Mouse (Mus musculus) neural tube, embryonic 15.5 days (tissue): Measurements from ENCODE around the gene Gm6583. TPM values are rescaled to one million over a fixed set of nuclear protein-coding genes. Genes with fewer than 3 reads are reported as not detected.

Experiments
- ATAC-seq: fragments of 200-750 bp; cut with Nextera tagmentation; 2 replicates; pipeline ENCODE4 v1.8.0; 2017; ENCODE audit warnings: mild to moderate bottlenecking, moderate TSS enrichment, moderate library complexity; ENCODE audit not compliant: low FRiP score
- H3K27ac ChIP-seq: fragments of 300-500 bp; sonication (generic); replicated peaks from 2 replicates; pipeline ENCODE4 v1.5.1; 2015; ENCODE audit warnings: mild to moderate bottlenecking, inconsistent platforms
- H3K27me3 ChIP-seq: fragments of 300-500 bp; sonication (generic); replicated peaks from 2 replicates; pipeline ENCODE4 v1.6.1; 2015; ENCODE audit warnings: inconsistent platforms
- H3K36me3 ChIP-seq: fragments of 300-500 bp; sonication (generic); 2 replicates; pipeline ENCODE4 v1.6.1; 2015; ENCODE audit warnings: inconsistent platforms
- H3K4me1 ChIP-seq: fragments of 300-500 bp; sonication (generic); 2 replicates; pipeline ENCODE4 v1.6.1; 2015; ENCODE audit warnings: inconsistent platforms
- H3K4me2 ChIP-seq: fragments of 300-500 bp; sonication (generic); 2 replicates; pipeline ENCODE4 v1.6.1; 2015; ENCODE audit warnings: inconsistent platforms, mild to moderate bottlenecking, moderate library complexity
- H3K4me3 ChIP-seq: fragments of 300-500 bp; sonication (generic); replicated peaks from 2 replicates; pipeline ENCODE4 v1.5.1; 2015; ENCODE audit warnings: mild to moderate bottlenecking, inconsistent platforms
- H3K9ac ChIP-seq: fragments of 300-500 bp; sonication (generic); replicated peaks from 2 replicates; pipeline ENCODE4 v1.6.1; 2015; ENCODE audit warnings: mild to moderate bottlenecking, inconsistent platforms
- H3K9me3 ChIP-seq: fragments of 300-500 bp; sonication (generic); replicated peaks from 2 replicates; pipeline ENCODE4 v1.6.1; 2016; ENCODE audit warnings: inconsistent platforms
- WGBS: fragments of 180-500 bp; shearing (Covaris S2); methylation state at CpG from one replicate; pipeline ENCODE4 v1.1.7; 2015; ENCODE audit warnings: mixed read lengths; 5-methylcytosine and 5-hydroxymethylcytosine counted together
- polyA plus RNA-seq: library from polyadenylated mRNA; unstranded; fragments of >200 nt; fragmentation: Nextera tagmentation; extraction: Ambion mirVana; gene quantifications from 2 replicates; pipeline ENCODE4 v1.2.1, GENCODE M21; 2015

Gm6583 gene
- polyA plus RNA-seq, 1 experiment from 2014 or later: 0.22 TPM

DNA sequence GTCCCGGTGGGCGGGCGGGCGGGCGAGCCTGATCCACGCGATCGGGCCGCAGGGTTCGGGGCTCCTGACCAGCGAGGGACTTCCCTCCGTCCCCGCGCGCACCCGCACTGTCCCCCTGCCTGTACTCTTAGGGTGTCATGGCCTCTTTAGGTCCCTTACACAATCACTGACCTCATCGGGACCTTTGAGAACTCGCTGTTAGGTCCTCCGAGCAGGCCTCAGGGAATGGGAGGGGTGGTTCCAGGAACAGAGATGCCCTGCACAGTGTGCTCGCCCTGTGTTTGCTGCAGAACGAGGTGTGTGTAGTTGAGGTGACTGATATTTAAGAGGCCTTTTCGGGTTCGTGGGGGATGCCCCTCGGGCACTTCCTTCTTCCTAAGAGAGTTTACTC lies 12.6 kb downstream of the Gm6583 start:
- H3K27ac ChIP-seq: peak overlapping the region; percentile 56; the same call in 1 of the 2 replicates
- H3K4me3 ChIP-seq: peak overlapping the region; percentile 82
- no peaks in the 10 kb centered on the region for H3K9me3 ChIP-seq
- WGBS: 1% methylated on average over 24 of the region's 24 CpGs
- H3K36me3 ChIP-seq: peaks cover 37% of the 10 kb centered on the region
- no peaks in the 10 kb centered on the region for H3K27me3 ChIP-seq
- peaks cover 57% of the 10 kb centered on the region for H3K4me1 ChIP-seq
- peak overlapping the region; percentile 76 for H3K9ac ChIP-seq
- H3K4me2 ChIP-seq: peak overlapping the region; percentile 81
- peak; percentile 72 for ATAC-seq

- Histone ChIP-seq H3K36me3 (peaks cover 37% of the 10 kb centered on the region), H3K9ac (peak within 1 kb of the TSS; percentile 76), H3K27ac (peak within 1 kb of the TSS; percentile 56), H3K4me1 (peaks cover 57% of the 10 kb centered on the region), H3K27me3 (no peaks in the 10 kb centered on the region), H3K4me3 (peak within 1 kb of the TSS; percentile 82), H3K9me3 (no peaks in the 10 kb centered on the region), H3K4me2 (peak within 1 kb of the TSS; percentile 81)
- WGBS: 2% methylated on average over 62 of the region's 64 CpGs
- ATAC-seq: peak; percentile 86
Observed at GRCm38 (mm10) chr5:112342463-112343204, 13.2 kb downstream of the Gm6583 start, which contains the start of the genes Srrd and Hps4. Srrd (minus strand) TSS chr5:112343040. Hps4 (plus strand) TSS chr5:112343083.

DNA sequence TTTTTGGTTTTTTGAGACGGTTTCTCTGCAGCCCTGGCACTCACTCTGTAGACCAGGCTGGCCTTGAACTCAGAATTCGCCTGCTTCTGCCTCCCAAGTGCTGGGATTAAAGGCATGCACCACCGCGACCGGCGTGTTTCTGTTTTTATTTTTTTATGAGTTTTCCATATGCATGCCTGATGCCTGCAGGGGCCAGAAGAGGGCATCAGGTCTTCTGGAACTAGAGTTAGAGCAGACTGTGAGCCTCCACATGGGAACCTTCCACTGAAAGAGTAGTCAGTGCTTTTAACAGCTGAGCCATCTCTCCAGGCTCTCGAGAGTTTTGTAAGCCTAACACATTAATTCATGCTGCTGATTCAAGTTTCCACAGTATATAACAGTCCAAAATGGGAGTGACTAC lies 16.6 kb downstream of the Gm6583 start:
- 71% methylated on average over 7 of the region's 7 CpGs for WGBS
- H3K27ac ChIP-seq: no peak overlapping the region
- no peak overlapping the region for H3K9ac ChIP-seq
- H3K9me3 ChIP-seq: no peaks in the 10 kb centered on the region
- peaks cover 31% of the 10 kb centered on the region for H3K4me1 ChIP-seq
- H3K4me2 ChIP-seq: no peak overlapping the region
- peaks cover 64% of the 10 kb centered on the region for H3K36me3 ChIP-seq
- H3K27me3 ChIP-seq: no peaks in the 10 kb centered on the region
- H3K4me3 ChIP-seq: no peak overlapping the region
- no peak for ATAC-seq

- Histone ChIP-seq H3K9me3 (no peaks in the 10 kb centered on the region), H3K9ac (no peak overlapping the region), H3K36me3 (peaks cover 86% of the 10 kb centered on the region), H3K4me3 (no peak overlapping the region), H3K27ac (no peak overlapping the region), H3K4me2 (no peak overlapping the region), H3K27me3 (no peaks in the 10 kb centered on the region), H3K4me1 (peaks cover 15% of the 10 kb centered on the region)
- 96% methylated on average over 22 of the region's 22 CpGs for WGBS
- ATAC-seq: no peak
Observed at GRCm38 (mm10) chr5:112337004-112337403, 18.8 kb downstream of the Gm6583 start.

- no peaks in the 10 kb centered on the region for H3K4me1 ChIP-seq
- H3K9me3 ChIP-seq: no peaks in the 10 kb centered on the region
- no peak overlapping the region for H3K9ac ChIP-seq
- H3K4me3 ChIP-seq: no peak overlapping the region
- H3K27me3 ChIP-seq: no peaks in the 10 kb centered on the region
- no peak for ATAC-seq
- H3K36me3 ChIP-seq: peaks cover 94% of the 10 kb centered on the region
- whole genome bisulfite sequencing: 28% methylated on average over 2 of the region's 2 CpGs
- no peak overlapping the region for H3K27ac ChIP-seq
- no peak overlapping the region for H3K4me2 ChIP-seq
Observed at GRCm38 (mm10) chr5:112335473-112335872, 20.4 kb downstream of the Gm6583 start.

DNA sequence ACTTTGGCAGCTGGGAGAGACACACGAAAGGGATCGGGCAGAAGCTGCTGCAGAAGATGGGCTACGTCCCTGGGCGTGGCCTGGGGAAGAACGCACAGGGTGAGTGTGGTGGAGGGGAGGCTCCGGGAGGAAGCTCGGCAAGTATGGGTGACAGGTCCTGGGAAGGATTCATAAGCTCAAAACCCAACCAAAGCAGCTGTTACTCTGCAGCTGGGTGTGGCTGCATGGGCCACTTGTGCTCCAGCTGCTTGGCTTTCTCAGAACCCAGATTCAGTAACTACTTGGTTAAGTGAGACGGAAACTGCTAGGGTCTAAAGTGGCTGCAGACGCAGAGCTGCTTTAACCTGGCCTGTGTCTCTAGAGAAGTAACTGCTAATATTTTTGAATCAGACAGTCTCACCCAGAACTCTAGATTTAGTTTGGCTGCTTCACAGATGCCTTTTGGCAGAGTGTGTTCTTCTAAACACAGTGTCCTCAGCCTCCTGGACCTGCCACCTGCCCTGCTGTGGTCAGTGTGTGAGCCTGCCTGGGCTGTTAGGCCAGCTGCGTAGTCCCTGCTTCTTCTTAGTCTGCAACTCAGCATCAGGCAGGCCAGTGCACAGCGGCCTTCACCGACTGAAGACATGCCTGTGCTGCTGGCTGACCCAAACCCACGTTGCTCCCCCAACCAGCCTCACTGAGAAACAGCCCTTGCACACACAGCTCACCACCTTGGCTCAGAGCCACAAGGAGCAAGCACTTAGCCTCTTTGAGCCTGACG lies 25.8 kb downstream of the Gm6583 start:
- Histone ChIP-seq H3K27ac (no peak overlapping the region), H3K9me3 (no peaks in the 10 kb centered on the region), H3K4me2 (no peak overlapping the region), H3K36me3 (peaks cover 68% of the 10 kb centered on the region), H3K4me1 (peaks cover 26% of the 10 kb centered on the region), H3K9ac (no peak overlapping the region), H3K27me3 (no peaks in the 10 kb centered on the region), H3K4me3 (no peak overlapping the region)
- WGBS: 94% methylated on average over 14 of the region's 14 CpGs
- ATAC-seq: no peak

- Histone ChIP-seq H3K27me3 (no peaks in the 10 kb centered on the region), H3K9me3 (no peaks in the 10 kb centered on the region), H3K4me1 (peaks cover 30% of the 10 kb centered on the region), H3K9ac (no peak overlapping the region), H3K36me3 (peaks cover 46% of the 10 kb centered on the region), H3K4me2 (no peak overlapping the region), H3K4me3 (no peak overlapping the region), H3K27ac (no peak overlapping the region)
- ATAC-seq: no peak
- WGBS: 92% methylated on average over 15 of the region's 15 CpGs
Observed at GRCm38 (mm10) chr5:112327854-112328253, 28.0 kb downstream of the Gm6583 start.

- 2% methylated on average over 30 of the region's 33 CpGs for WGBS
- H3K27ac ChIP-seq: peak overlapping the region; percentile 90
Observed at GRCm38 (mm10) chr5:112326446-112327009, 29.3 kb downstream of the Gm6583 start.

GRCm38 (mm10) chr5:112325546-112326445 lies 30.0 kb downstream of the Gm6583 start, which contains the start of gene Tfip11:
Tfip11 (plus strand) TSS chr5:112326358.
- 8% methylated on average over 48 of the region's 48 CpGs for WGBS
- H3K27ac ChIP-seq: peak within 1 kb of the TSS; percentile 90
- peak within 1 kb of the TSS; percentile 80 for H3K4me2 ChIP-seq
- H3K27me3 ChIP-seq: 0 out of 2 replicates have a peak, but pooled peaks cover 5% of the 10 kb centered on the region
- no peaks in the 10 kb centered on the region for H3K9me3 ChIP-seq
- peaks cover 26% of the 10 kb centered on the region for H3K36me3 ChIP-seq
- ATAC-seq: peak; percentile 90
- peak within 1 kb of the TSS; percentile 83 for H3K9ac ChIP-seq
- H3K4me1 ChIP-seq: peaks cover 30% of the 10 kb centered on the region
- peak within 1 kb of the TSS; percentile 100 for H3K4me3 ChIP-seq

More at GRCm38 (mm10) chr5:112326446-112327009, 29.3 kb downstream of the Gm6583 start:
- H3K4me2 ChIP-seq: peak overlapping the region; percentile 80
- H3K9ac ChIP-seq: peak overlapping the region; percentile 83
- peak; percentile 67 for ATAC-seq
- H3K4me3 ChIP-seq: peak overlapping the region; percentile 100
- H3K4me1 ChIP-seq: peaks cover 30% of the 10 kb centered on the region
- no peaks in the 10 kb centered on the region for H3K9me3 ChIP-seq
- H3K27me3 ChIP-seq: 0 out of 2 replicates have a peak, but pooled peaks cover 2% of the 10 kb centered on the region
- H3K36me3 ChIP-seq: peaks cover 33% of the 10 kb centered on the region

GRCm38 (mm10) chr5:112324637-112325545 lies 30.9 kb downstream of the Gm6583 start:
- Histone ChIP-seq H3K4me1 (peaks cover 30% of the 10 kb centered on the region), H3K4me2 (peak overlapping the region; percentile 80), H3K27me3 (0 out of 2 replicates have a peak, but pooled peaks cover 5% of the 10 kb centered on the region), H3K36me3 (peaks cover 17% of the 10 kb centered on the region), H3K4me3 (peak overlapping the region; percentile 100; the same call in 1 of the 2 replicates), H3K9me3 (no peaks in the 10 kb centered on the region), H3K27ac (peak overlapping the region; percentile 90; the same call in 1 of the 2 replicates), H3K9ac (no peak overlapping the region; the same call in 1 of the 2 replicates)
- ATAC-seq: no peak
- 25% methylated on average over 24 of the region's 24 CpGs for WGBS
